ENCODE assay signal across 9 mouse cellular contexts in the genomic region with DNA sequence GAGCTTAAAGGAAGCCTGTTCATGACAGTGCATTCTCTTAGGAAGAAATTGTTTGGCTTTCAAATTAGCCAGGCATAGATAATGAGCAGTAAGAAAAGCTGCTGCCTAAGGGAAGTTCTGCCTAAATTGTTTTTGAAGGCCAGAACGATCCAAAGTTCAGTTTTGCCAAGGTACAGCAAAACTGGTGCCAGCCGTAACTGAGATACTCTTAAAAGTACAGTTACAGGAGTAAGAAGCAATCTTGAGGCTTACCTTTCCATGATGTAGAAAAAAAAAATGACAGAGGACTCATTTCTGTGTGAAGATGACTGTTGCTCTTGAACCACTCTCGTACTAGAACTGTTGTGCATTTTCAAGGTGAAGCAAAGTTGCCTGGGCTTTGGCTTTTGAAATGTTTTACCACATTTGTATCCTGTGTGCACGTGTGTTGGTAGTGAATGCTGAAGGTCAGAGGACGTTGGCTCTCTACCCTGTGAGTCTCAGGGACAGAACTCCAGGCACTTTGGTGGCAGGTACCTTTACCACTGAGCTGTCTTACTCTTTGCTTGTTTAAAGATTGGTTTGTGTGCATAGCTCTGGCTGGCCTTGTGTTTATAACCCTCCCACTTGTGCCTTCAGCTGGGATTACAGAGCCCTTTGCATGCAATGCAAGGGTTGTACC. TPM values are rescaled to one million over a fixed set of nuclear protein-coding genes. Genes with fewer than 3 reads are reported as not detected.
DNase-seq lines count a peak whose midpoint lies in the region; ATAC-seq and TF ChIP-seq lines count a peak whose summit lies in the region.
"Had no signal": no experiment of that assay in that cellular context is flagged by ENCODE, and none has a peak within 500 bp of the region (broad histone marks: within the 10 kb centered on the region; RNA-seq: fewer than 3 reads in every experiment).

No protein-coding gene starts in this region.

- no peaks in the 10 kb centered on the region for H3K27me3 ChIP-seq in liver, adult 2 months (ENCODE audit: control insufficient read depth, insufficient read depth, low read length)
- no peaks in the 10 kb centered on the region for H3K27me3 ChIP-seq in kidney, embryonic 14.5 days (ENCODE audit: control insufficient read depth, insufficient read depth, low read length)
- H3K27me3 ChIP-seq: Patski had no signal

- TF ChIP-seq CTCF in liver, adult 2 months (IDR thresholded peaks at IDR 0.05; ENCODE audit: low read depth, low read length): no peak

- TF ChIP-seq POLR2A in liver, adult 2 months (IDR thresholded peaks at IDR 0.05; ENCODE audit: extremely low read depth, insufficient read depth, low read length): no peak

- WGBS in liver, adult 2 months: 9% methylated on average over 5 of the region's 5 CpGs
- WGBS in kidney, embryonic 14.5 days: 69% methylated on average over 5 of the region's 5 CpGs

- peaks cover 3% of the 10 kb centered on the region; the same call in 1 of the 2 replicates for H3K36me3 ChIP-seq in liver, adult 2 months (ENCODE audit: control insufficient read depth, insufficient read depth, low read length)
- H3K36me3 ChIP-seq in kidney, embryonic 14.5 days (ENCODE audit: control insufficient read depth, insufficient read depth, low read length): peaks cover 40% of the 10 kb centered on the region

- DNase-seq in liver, adult 2 months (ENCODE audit: extremely low read depth, low read depth, low spot score): peak; percentile 96
- DNase-seq in liver: no peak
- peak; percentile 30 for DNase-seq in induced T-regulatory cell, adult 2 months (ENCODE audit: low read depth)
- peak; percentile 49 for DNase-seq in naive thymus-derived CD4-positive, alpha-beta T cell, adult 2 months (ENCODE audit: low read depth)
- no peak for DNase-seq in spleen, adult 18-20 months
- DNase-seq in thymus, postnatal 36 days: no peak
- DNase-seq: heart, postnatal 4 days had no signal

- H3K79me2 ChIP-seq in liver, adult 2 months (ENCODE audit: control insufficient read depth, insufficient read depth, low read length): peaks cover 11% of the 10 kb centered on the region; the same call in 1 of the 2 replicates

- H3K4me3 ChIP-seq in liver, adult 2 months (ENCODE audit: insufficient read depth, low read depth, low read length): no peak overlapping the region
- H3K4me3 ChIP-seq in kidney, embryonic 14.5 days (ENCODE audit: low read length): no peak overlapping the region

- ATAC-seq in kidney, embryonic 14.5 days (ENCODE audit: low FRiP score, low TSS enrichment): no peak
- ATAC-seq: Patski had no signal

- H3K4me1 ChIP-seq in liver, adult 2 months (ENCODE audit: control insufficient read depth, insufficient read depth, low read length): peaks cover 15% of the 10 kb centered on the region
- peaks cover 15% of the 10 kb centered on the region for H3K4me1 ChIP-seq in kidney, embryonic 14.5 days (ENCODE audit: control insufficient read depth, insufficient read depth, low read length)

- H3K27ac ChIP-seq in liver, adult 2 months (replicated peaks; ENCODE audit: insufficient read depth, low read depth, low read length): peak overlapping the region; percentile 86
- H3K27ac ChIP-seq in kidney, embryonic 14.5 days (ENCODE audit: low read depth, low read length): no peak overlapping the region

- H3K4me2 ChIP-seq in kidney, embryonic 14.5 days (replicated peaks; ENCODE audit: low read depth, low read length): peak overlapping the region; percentile 10; the same call in 1 of the 2 replicates

- H3K9me3 ChIP-seq in kidney, embryonic 14.5 days (ENCODE audit: control insufficient read depth, low read length): no peaks in the 10 kb centered on the region

- H3K9ac ChIP-seq in liver, adult 2 months (ENCODE audit: low read depth, low read length): no peak overlapping the region; the same call in 1 of the 2 replicates
- H3K9ac ChIP-seq in kidney, embryonic 14.5 days (ENCODE audit: low read depth, low read length): 0 out of 2 replicates have a peak overlapping the region, but pooled peaks have one; percentile 12

RNA-seq across cellular contexts. Expression of a gene that starts 3.0 kb away (rescaled TPM):
- total RNA-seq in liver, adult 2 months (2014; rRNA removed): 33.9 and 34.0 TPM in 2 replicates
- polyA plus RNA-seq in liver, adult 2 months (2012; rRNA removed): 15.8 and 16.7 TPM in 2 replicates
- polyA plus RNA-seq in kidney, embryonic 14.5 days (2014; fragmentation: Nextera tagmentation; extraction: Ambion mirVana): 44.1 and 56.4 TPM in 2 replicates

RNA-seq across cellular contexts. Expression of a gene that starts 3.1 kb away (rescaled TPM):
- total RNA-seq in liver, adult 2 months (2014; rRNA removed): 412 and 466 TPM in 2 replicates
- polyA plus RNA-seq in liver, adult 2 months (2012; rRNA removed): 129 and 148 TPM in 2 replicates
- 642 and 884 TPM in 2 replicates for polyA plus RNA-seq in kidney, embryonic 14.5 days (2014; fragmentation: Nextera tagmentation; extraction: Ambion mirVana)

RNA-seq across cellular contexts. Expression of a gene that starts 10.0 kb away (rescaled TPM):
- total RNA-seq in liver, adult 2 months (2014; rRNA removed): 2.4 and 3.3 TPM in 2 replicates
- polyA plus RNA-seq in liver, adult 2 months (2012; rRNA removed): 1.1 and 1.8 TPM in 2 replicates
- 33.4 and 37.1 TPM in 2 replicates for polyA plus RNA-seq in kidney, embryonic 14.5 days (2014; fragmentation: Nextera tagmentation; extraction: Ambion mirVana)

RNA-seq across cellular contexts. Expression of a gene that starts 11.3 kb away (rescaled TPM):
- total RNA-seq in liver, adult 2 months (2014; rRNA removed): 0.74 and 1.0 TPM in 2 replicates
- 0.64 and 1.1 TPM in 2 replicates for polyA plus RNA-seq in liver, adult 2 months (2012; rRNA removed)
- 8.6 and 10.5 TPM in 2 replicates for polyA plus RNA-seq in kidney, embryonic 14.5 days (2014; fragmentation: Nextera tagmentation; extraction: Ambion mirVana)

RNA-seq across cellular contexts. Expression of a gene that starts 17.1 kb away (rescaled TPM):
- 0.92 and 1.5 TPM in 2 replicates for total RNA-seq in liver, adult 2 months (2014; rRNA removed)
- polyA plus RNA-seq in liver, adult 2 months (2012; rRNA removed): 0.87 TPM in 1 of 2 replicates, not detected in the other
- 29.8 and 35.0 TPM in 2 replicates for polyA plus RNA-seq in kidney, embryonic 14.5 days (2014; fragmentation: Nextera tagmentation; extraction: Ambion mirVana)

Comparison
In these comparisons a context has a peak if more than half of its experiments do, and no peak if none do; other contexts are left out.
1. DNase-seq: peak in liver, adult 2 months (single experiment), induced T-regulatory cell, adult 2 months (single experiment) and naive thymus-derived CD4-positive, alpha-beta T cell, adult 2 months (single experiment); none in liver (single experiment), spleen, adult 18-20 months (0 of 2) and thymus, postnatal 36 days (0 of 2).
2. RNA of a gene that starts 10.0 kb away (polyA plus RNA-seq): 33.4 to 37.1 TPM in kidney, embryonic 14.5 days; 1.1 to 1.8 TPM in liver, adult 2 months; every median in the first group is over 10 times any median in the second.